Mouse (Mus musculus) kidney, postnatal 25 days (tissue): ENCODE data around the gene Gpr157.
A peak's percentile ranks its signal among the peaks of the same experiment; 100 is the strongest.

Experiments used
- DNase-seq, 2 experiments: peaks; one replicate each; pipeline ENCODE4 v3.0.0; 2021; ENCODE audit warnings: mixed read lengths in 2 of 2

The Gpr157 gene

GRCm38 (mm10) chr4:150112867-150113266, 25.7 kb downstream of the Gpr157 start:
- DNase-seq = peak; percentile 82 to 86

GRCm38 (mm10) chr4:150114505-150115061, 27.4 kb downstream of the Gpr157 start:
- DNase-seq = peak; percentile 56 to 86

- no peak for DNase-seq
Observed at GRCm38 (mm10) chr4:150117311-150117710, 30.1 kb downstream of the Gpr157 start.

GRCm38 (mm10) chr4:150118163-150118562, 31.0 kb downstream of the Gpr157 start:
- no peak for DNase-seq

GRCm38 (mm10) chr4:150119055-150119454, 31.9 kb downstream of the Gpr157 start, which contains the start of gene Slc2a5:
Slc2a5 (plus strand) TSS chr4:150119283.
- no peak for DNase-seq

- peak; percentile 78 to 94 for DNase-seq
Observed at GRCm38 (mm10) chr4:150119640-150120039, 32.5 kb downstream of the Gpr157 start.

- DNase-seq = peak; percentile 69 to 79
Observed at GRCm38 (mm10) chr4:150120173-150120833, 33.1 kb downstream of the Gpr157 start.

GRCm38 (mm10) chr4:150121430-150121829, 34.3 kb downstream of the Gpr157 start:
- peak in 1 of 2 experiments; percentile 63 for DNase-seq

- no peak for DNase-seq
Observed at GRCm38 (mm10) chr4:150122476-150122875, 35.3 kb downstream of the Gpr157 start.

- no peak for DNase-seq
Observed at GRCm38 (mm10) chr4:150126373-150126772, 39.2 kb downstream of the Gpr157 start.

GRCm38 (mm10) chr4:150127894-150128293, 40.7 kb downstream of the Gpr157 start:
- DNase-seq = peak; percentile 46 to 68

GRCm38 (mm10) chr4:150128571-150128970, 41.4 kb downstream of the Gpr157 start:
- peak; percentile 52 to 77 for DNase-seq

GRCm38 (mm10) chr4:150130661-150131060, 43.5 kb downstream of the Gpr157 start:
- no peak for DNase-seq

GRCm38 (mm10) chr4:150132692-150133271, 45.6 kb downstream of the Gpr157 start:
- DNase-seq = peak; percentile 83 to 92

GRCm38 (mm10) chr4:150135254-150135653, 48.1 kb downstream of the Gpr157 start:
- no peak for DNase-seq

GRCm38 (mm10) chr4:150136693-150137092, 49.5 kb downstream of the Gpr157 start:
- DNase-seq = peak; percentile 70 to 83

- no peak for DNase-seq
Observed at GRCm38 (mm10) chr4:150137368-150138083, 50.4 kb downstream of the Gpr157 start.

GRCm38 (mm10) chr4:150138084-150138543, 50.9 kb downstream of the Gpr157 start:
- DNase-seq = peak; percentile 55 to 74

GRCm38 (mm10) chr4:150139090-150139489, 51.9 kb downstream of the Gpr157 start:
- peak in 1 of 2 experiments; percentile 54 for DNase-seq

GRCm38 (mm10) chr4:150140346-150140745, 53.2 kb downstream of the Gpr157 start:
- no peak for DNase-seq

- no peak for DNase-seq
Observed at GRCm38 (mm10) chr4:150144242-150144641, 57.1 kb downstream of the Gpr157 start.

- no peak for DNase-seq
Observed at GRCm38 (mm10) chr4:150146286-150146685, 59.1 kb downstream of the Gpr157 start.

- DNase-seq = no peak
Observed at GRCm38 (mm10) chr4:150151045-150151444, 63.9 kb downstream of the Gpr157 start.
